Comparison of ENCODE assay signal across 8 mouse cellular contexts in genomic region chr7:134223444-134224161, GRCm38 (mm10). TPM values are rescaled to one million over a fixed set of nuclear protein-coding genes. Genes with fewer than 3 reads are reported as not detected.
DNase-seq lines count a peak whose midpoint lies in the region; ATAC-seq and TF ChIP-seq lines count a peak whose summit lies in the region.

No protein-coding gene starts in this region.

- DNase-seq in Patski (ENCODE audit: low read depth, low spot score): no peak
- peak; percentile 32 for DNase-seq in cerebellum, adult 9-11 months
- peak; percentile 40 to 94 for DNase-seq in frontal cortex, adult 2 months (ENCODE audit: extremely low spot score in 1 of 2, low spot score in 1 of 2)
- DNase-seq in layer of hippocampus, adult 2 months (ENCODE audit: low spot score in 2 of 2): peak; percentile 81 to 90
- peak; percentile 78 for DNase-seq in liver, postnatal 0 days
- DNase-seq in thymus, postnatal 25 days: peak; percentile 62

- peak; percentile 12 for ATAC-seq in Patski
- peak; percentile 55 to 58; a peak in 2 of 4 replicates for ATAC-seq in hematopoietic stem cell, adult 5-6 weeks (replicated peaks in 1 of 2; ENCODE audit: insufficient read depth in 1 of 2, low FRiP score in 2 of 2, low TSS enrichment in 1 of 2, low read depth in 1 of 2, poor library complexity in 2 of 2, severe bottlenecking in 2 of 2)
- no peak for ATAC-seq in liver, postnatal 0 days
- ATAC-seq in neural tube, embryonic 15.5 days (ENCODE audit: low FRiP score): no peak

- H3K27me3 ChIP-seq in Patski: no peaks in the 10 kb centered on the region
- peaks cover 25% of the 10 kb centered on the region for H3K27me3 ChIP-seq in liver, postnatal 0 days (ENCODE audit: insufficient read depth, low read length)
- H3K27me3 ChIP-seq in neural tube, embryonic 15.5 days (replicated peaks): peaks cover 21% of the 10 kb centered on the region; the same call in 1 of the 2 replicates

- no peak overlapping the region for H3K9ac ChIP-seq in liver, postnatal 0 days (replicated peaks)
- H3K9ac ChIP-seq in neural tube, embryonic 15.5 days (replicated peaks): peak overlapping the region; percentile 59; the same call in 1 of the 2 replicates

- WGBS in liver, postnatal 0 days (ENCODE audit: insufficient replicate concordance): 24% methylated on average over 16 of the region's 16 CpGs
- 29% methylated on average over 16 of the region's 16 CpGs for WGBS in neural tube, embryonic 15.5 days

- H3K36me3 ChIP-seq in liver, postnatal 0 days (replicated peaks; ENCODE audit: insufficient read depth, low read length): no peaks in the 10 kb centered on the region
- no peaks in the 10 kb centered on the region for H3K36me3 ChIP-seq in neural tube, embryonic 15.5 days

- in situ Hi-C loops in Patski (cut with MboI; ENCODE audit: low pct_unique_long_range_greater_than_20kb): loop anchor here (5.0 kb wide), 2 partner anchors 266 to 366 kb away; no protein-coding TSS in a partner anchor

- no peak for TF ChIP-seq EP300 in liver, postnatal 0 days (IDR thresholded peaks at IDR 0.05; ENCODE audit: low read depth)

- H3K4me1 ChIP-seq in liver, postnatal 0 days (ENCODE audit: insufficient read depth): no peaks in the 10 kb centered on the region
- peaks cover 29% of the 10 kb centered on the region for H3K4me1 ChIP-seq in neural tube, embryonic 15.5 days

- peak; percentile 98 for TF ChIP-seq CTCF in Patski (IDR thresholded peaks at IDR 0.05)
- peak; percentile 97 for TF ChIP-seq CTCF in layer of hippocampus, adult 2 months (conservative IDR thresholded peaks at IDR 0.05)
- peak; percentile 81 for TF ChIP-seq CTCF in liver, postnatal 0 days (IDR thresholded peaks at IDR 0.05; ENCODE audit: low read depth)

- peak overlapping the region; percentile 74 for H3K4me3 ChIP-seq in layer of hippocampus, adult 2 months
- peak overlapping the region; percentile 47 for H3K4me3 ChIP-seq in liver, postnatal 0 days (ENCODE audit: low read depth, low read length)
- H3K4me3 ChIP-seq in neural tube, embryonic 15.5 days (replicated peaks): peak overlapping the region; percentile 68

- POLR2A ChIA-PET in Patski (lab: Charles Lee): interaction anchor here (0.6 to 1.5 kb wide), 2 partner anchors 129 to 371 kb away, joined by 3 read pairs; no protein-coding TSS in a partner anchor

- H3K4me2 ChIP-seq in liver, postnatal 0 days (ENCODE audit: low read depth, low read length): peak overlapping the region; percentile 63
- H3K4me2 ChIP-seq in neural tube, embryonic 15.5 days: peak overlapping the region; percentile 96

- H3K27ac ChIP-seq in layer of hippocampus, adult 2 months: peak overlapping the region; percentile 23; the same call in 1 of the 2 replicates
- no peak overlapping the region for H3K27ac ChIP-seq in liver, postnatal 0 days (ENCODE audit: low read depth)
- H3K27ac ChIP-seq in neural tube, embryonic 15.5 days (replicated peaks): no peak overlapping the region

- CTCF ChIA-PET in Patski (lab: Charles Lee): interaction anchor here (0.7 to 1.9 kb wide), 10 partner anchors 9 to 375 kb away, joined by 3 to 9 read pairs (median 4); no protein-coding TSS in a partner anchor

- H3K9me3 ChIP-seq in liver, postnatal 0 days (ENCODE audit: low read length): no peaks in the 10 kb centered on the region
- H3K9me3 ChIP-seq in neural tube, embryonic 15.5 days (replicated peaks): no peaks in the 10 kb centered on the region

RNA-seq across cellular contexts. Expression of gene Adam12, which starts 8.3 kb away (rescaled TPM):
- polyA plus RNA-seq in Patski (2021): 9.4 TPM
- 3.2 and 3.6 TPM in 2 replicates for polyA plus RNA-seq in frontal cortex, adult 2 months (2012; rRNA removed)
- total RNA-seq in hematopoietic stem cell, adult 5-6 weeks (2017): 0.20 TPM in 1 of 2 replicates, not detected in the other
- total RNA-seq in layer of hippocampus, adult 2 months (2021): 1 to 10 TPM; 7.8 to 9.0 TPM
- polyA plus RNA-seq in liver, postnatal 0 days (2015; fragmentation: Nextera tagmentation; extraction: Ambion mirVana): 0.93 and 1.1 TPM in 2 replicates
- 3.7 and 5.1 TPM in 2 replicates for polyA plus RNA-seq in neural tube, embryonic 15.5 days (2015; fragmentation: Nextera tagmentation; extraction: Ambion mirVana)

Comparison
In these comparisons a context has a peak if more than half of its experiments do, and no peak if none do; other contexts are left out.
1. ATAC-seq: peak in Patski (single experiment) and hematopoietic stem cell, adult 5-6 weeks (2 of 2); none in liver, postnatal 0 days (single experiment) and neural tube, embryonic 15.5 days (single experiment).
2. Peak in every context shown above with its lines, with median percentiles within 50 percentile points of each other: CTCF ChIP-seq and H3K4me3 ChIP-seq.